Mouse (Mus musculus) retina, postnatal 7 days (tissue): ENCODE results near the gene Rgs5.

Source experiments
- DNase-seq: peaks from one replicate; pipeline ENCODE4 v3.0.0-alpha.2; 2012; ENCODE audit warnings: low read depth, low spot score

Gene Rgs5

DNA sequence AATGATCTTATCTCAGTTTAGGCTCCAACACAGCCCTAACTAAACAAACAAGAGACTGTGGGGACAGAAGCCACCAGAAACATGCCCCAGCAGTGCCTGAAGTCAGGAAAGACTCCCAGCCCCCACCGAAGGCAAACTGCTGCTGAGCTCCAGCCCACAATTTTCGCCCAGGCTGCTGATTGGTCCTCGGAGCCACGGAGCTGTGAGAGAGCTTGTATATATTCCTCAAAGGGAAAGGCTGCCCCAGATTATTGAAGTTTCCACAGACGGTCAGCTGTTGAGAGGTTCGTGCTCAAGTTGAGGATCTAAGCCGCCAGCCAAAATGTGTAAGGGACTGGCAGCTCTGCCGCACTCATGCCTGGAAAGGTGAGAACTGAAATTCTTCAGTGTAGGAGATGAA lies at the start of gene Rgs5:
Gene Rgs5, plus strand, starts transcription at position 246 of the 400 bp plus-strand sequence.
- no peak for DNase-seq

DNA sequence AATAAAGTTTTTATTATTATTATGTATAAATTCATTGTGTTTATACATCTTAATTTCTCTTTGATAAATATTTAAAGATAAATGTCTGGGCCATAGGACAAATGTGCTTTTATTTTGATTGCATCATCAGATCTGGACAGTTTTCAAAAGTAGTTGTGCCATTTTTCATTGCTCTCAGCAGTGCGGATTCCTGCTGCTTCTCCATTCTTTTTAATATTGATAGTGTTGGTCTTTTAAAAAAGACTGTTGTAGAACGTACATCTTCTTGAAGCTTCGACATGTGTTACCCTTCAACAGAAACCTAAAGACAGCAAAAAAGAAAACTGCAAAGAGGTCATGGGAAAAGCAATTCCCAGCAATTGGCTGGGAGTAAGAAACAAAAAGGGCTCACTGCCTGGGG lies 49.1 kb upstream of the Rgs5 start:
- no peak for DNase-seq

DNA sequence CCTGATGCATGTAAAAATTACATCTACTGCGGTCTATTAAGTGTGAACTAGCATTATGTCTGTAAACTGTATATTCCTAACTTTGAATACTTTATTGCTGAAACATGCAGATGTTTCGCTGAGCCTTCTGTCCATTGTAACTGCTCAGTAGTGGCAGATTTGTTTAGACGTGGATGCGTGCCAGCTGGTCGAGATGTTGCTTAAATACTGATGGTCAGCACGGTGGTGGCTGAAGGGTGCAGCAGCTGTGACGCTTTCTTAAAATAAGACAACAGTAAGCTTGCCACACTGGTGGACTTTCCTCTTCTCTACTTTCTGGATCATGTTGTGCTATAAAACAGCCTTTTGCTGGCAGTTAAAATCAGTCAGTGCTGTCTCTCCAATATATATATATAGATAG lies 25.6 kb upstream of the Rgs5 start:
- DNase-seq, result no peak

DNA sequence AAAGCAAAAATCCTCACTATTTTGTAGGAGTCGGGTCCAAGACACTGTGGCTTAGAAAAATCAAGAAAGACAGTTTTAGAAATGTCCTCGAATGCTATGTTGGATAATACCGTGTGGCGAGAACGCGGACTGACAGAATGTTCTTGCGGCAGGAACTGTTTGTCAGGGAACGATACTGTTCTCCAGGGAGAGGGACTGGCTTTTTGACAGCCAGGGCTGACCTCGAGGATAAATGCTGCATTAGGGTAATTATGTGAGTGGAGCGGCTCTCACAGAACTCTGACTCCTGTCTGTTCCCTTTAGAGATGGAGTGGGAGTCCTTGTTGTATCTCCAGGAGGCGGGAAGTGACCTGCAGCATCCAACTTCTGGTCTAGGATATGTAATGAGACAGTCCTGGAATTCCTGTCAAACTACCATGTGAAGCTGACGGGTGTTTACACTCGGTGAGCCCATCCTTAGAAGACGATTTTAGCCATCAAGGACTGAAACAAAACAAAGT lies 18.0 kb upstream of the Rgs5 start:
- DNase-seq, result no peak

DNA sequence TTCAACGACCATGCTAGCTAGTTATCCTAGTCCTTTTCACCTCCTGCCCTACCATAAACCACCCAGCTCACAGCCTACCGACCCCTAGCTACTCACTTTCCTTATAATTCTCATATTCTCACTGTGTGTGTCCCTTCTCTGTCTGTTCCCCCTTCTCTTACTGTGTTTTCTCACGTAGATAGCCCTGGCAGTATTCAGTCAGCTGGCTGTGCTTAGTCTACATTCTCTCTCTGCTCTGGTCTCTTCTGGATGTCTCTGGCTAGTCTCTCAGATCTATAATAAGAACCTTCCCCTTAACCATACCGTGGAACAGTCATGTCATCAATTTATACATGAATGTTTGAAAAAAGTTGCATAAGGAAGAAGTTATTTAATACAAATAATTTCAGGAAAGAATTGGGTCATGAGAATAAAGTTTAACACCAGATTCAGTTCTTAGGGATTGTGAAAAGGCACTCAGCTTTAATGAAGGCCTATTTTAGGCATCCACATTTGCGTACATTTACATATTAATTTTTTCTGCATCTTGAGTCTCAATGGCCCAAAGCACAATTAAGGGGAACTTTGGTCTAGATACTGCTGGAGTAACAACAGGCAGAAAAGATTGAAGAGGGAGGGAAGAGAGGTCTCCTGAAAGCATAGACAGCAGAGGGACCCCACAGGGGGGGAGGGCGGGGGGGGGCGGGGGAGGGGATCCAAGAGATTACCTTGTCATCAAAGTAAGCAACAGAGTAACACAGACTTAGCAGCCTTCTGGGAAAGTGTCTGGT lies 10.2 kb upstream of the Rgs5 start:
- DNase-seq, result no peak

DNA sequence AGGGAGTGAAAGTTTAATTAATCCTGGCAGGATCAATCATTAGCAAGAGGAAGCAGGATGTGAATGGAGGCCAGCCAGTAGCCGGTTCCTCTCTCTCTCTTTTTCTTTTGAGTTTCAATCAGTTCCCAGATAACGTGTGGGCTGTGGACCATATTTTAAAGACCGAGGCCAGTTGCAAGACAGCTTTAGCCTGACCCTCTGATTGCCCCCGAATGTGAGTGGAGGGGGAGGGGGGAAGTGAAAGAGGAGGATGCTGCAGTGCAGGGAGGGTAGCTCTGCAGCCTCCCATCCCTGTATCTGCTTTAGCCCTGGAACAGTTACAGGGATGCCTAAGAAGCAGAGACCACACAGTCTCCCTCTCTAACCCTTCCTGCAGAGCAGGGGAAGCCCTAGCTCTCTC lies 4.2 kb downstream of the Rgs5 start:
- DNase-seq, result no peak

DNA sequence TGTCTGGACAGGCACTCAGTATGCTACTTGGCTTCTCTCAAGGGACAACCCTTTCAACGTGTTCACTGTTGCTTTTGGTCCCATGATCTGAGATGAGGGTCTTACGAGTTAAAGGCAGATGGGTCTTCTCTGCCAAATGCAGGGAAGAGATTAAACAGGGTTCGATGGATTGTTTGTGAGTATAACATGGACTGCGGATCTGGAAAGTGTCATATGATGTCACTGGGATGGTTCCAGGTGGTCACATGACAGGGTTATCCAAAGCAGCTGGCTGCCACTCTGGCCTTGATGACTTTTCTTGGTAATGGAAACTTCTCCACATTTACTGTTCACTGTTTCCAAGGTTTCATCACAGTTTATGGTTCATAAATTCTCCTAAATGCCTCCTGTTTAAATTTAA lies 12.0 kb downstream of the Rgs5 start:
- no peak for DNase-seq

DNA sequence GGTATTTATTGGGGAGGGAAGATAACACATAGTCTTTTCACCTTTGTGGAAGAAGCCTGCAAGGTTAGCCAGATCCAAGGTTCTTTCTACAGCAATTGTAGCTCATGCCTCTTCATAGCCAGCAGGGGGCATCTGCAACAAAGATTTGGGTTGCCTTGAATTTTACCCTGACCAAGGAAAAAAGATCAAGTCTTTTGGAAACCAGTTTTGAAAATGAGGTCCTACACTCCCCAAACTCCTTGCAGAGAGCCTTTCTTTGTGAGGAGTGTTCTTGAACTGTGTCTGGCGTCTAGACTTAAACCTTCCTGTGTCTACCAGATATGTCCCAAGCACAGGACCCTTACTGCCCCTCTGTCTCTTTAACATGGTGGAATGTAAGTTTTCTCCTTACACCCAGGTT lies 15.4 kb downstream of the Rgs5 start:
- peak; percentile 19 for DNase-seq

DNA sequence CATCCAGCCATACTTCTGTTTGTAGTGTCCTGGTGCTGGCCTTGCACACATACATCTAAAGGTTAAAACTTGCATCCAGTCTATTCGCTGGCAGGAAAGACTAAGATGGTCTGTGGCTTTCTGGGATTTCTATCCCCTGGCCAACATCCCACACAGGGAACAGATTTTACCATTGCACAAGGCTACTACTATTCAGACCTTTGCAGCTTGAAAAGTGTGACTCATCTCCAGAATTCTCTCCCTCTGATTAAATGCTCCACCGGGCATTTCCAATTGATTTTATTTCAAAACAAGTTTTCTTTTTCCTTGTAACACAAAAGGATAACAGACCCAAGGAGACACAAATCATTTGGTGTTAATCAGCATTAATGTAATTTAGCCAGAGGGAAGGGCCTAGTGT lies 16.5 kb downstream of the Rgs5 start:
- DNase-seq, result no peak

DNA sequence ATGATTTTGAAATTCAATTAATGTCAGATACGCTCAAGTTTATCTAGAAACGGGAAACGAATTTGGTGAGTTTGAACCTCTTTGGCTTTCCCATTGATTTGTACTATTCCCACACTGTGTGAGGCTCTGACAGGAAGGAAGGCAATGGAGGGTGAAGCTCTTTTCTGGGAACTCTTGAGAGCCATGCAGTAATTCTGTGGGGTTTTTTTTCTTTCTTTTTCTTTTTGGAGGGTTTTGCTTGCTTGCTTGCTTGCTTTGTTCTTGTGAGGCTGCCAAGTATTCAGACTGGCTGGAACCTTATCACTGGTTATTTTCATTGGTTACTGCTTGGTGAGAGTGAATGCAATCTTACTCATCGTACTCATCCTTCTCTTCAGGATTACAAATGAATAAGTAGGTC lies 17.0 kb downstream of the Rgs5 start:
- DNase-seq, result no peak

DNA sequence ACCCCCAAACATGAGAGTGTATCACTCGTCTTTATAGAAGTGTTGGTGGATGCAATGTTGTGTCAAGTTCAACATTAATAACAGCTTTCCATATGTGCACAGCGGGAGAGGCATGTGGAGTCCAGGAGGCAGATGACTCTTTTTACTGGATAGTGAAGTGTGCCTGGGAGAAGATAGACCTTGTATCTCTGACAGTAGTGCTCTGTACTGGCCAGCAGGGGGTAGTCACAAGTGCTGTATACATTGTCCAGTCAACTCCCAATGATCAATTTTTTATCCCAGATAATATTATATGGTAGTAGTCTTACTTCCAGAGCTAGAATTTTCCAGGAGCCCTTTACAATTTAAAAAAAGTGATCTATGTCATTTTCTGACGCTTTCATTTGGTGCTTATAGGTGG lies 18.8 kb downstream of the Rgs5 start:
- no peak for DNase-seq

DNA sequence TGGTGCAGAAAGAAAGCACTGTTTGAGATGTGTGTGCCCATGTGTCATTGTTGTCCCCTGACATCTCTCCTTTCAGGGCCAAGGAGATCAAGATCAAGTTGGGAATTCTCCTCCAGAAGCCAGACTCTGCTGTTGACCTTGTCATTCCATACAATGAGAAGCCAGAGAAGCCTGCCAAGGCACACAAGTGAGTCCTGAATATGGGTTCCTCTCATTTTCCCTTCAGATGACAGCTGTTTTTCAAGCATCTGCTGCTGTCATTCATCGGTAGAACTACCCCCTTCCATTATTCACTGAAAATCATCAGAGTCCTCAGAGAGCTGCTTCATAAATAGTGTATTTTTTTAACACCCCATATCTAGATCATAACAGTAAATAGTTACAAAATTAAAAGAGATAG lies 21.4 kb downstream of the Rgs5 start:
- DNase-seq, result no peak

DNA sequence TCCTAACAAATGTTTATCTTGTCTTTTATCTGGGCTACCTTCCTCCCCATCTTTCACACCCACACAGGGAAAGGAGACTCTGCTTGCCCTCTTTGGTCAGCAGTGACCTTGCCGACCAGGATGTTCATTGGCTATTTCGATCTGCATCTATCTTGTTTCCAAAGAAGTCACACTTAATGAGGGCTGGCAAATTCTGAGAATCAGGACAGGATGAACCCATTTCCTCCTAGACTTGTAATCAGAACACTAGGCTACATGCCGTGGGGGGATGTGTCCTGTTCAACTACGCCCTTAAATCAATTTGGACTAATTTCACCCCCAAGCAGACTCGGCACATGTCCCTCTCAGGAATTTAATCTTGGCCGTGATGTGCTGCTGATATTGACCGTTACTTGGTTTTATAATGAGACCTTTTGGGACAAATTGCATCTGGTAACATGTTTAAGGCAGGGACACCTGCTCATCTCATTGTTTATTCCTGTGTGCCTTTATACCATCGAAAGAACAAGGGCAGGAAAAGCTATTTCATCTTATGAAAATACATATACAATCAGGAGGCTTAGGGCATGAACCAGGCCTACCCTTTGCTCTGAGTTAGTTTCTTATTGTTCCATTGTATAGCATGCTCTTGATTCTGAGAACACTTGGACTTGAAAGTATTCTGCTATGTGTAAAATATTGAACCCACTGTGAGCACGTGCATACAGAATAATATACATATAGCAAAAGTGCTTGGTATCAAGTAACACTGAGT lies 25.3 kb downstream of the Rgs5 start:
- no peak for DNase-seq

DNA sequence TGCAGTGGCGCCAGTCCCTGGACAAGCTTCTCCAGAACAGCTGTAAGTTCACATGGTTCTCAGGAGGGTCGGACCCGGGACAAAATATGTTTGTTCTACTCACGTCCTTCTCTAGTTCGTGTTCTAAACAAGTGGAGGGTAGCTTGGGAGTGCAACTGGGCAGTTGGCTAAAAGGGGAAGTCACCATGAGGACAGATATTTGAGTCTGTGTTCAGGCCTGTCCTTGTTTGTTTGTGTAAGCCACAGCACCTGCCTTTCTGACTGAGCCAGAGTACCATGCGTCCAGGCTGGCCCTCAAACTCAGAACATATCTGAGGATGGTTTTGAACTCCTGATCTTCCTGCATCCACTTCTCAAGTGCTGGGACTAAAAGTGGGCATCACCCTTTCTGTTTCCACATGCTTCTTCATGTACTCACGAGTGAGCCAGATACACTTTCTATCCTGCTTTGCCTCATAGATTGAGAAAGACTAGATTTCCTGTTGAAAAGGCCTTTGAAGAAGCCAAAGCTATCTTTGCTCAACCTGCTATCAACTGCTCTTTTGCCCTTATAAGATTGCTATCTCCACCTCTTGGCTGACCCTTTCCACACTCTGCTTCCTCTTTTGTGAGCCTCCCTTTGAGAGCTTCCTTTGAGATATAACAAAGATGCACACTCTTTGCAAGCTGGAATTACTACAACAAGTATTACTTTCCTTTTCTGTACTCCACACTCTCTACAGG lies 27.6 kb downstream of the Rgs5 start:
- DNase-seq, result no peak

DNA sequence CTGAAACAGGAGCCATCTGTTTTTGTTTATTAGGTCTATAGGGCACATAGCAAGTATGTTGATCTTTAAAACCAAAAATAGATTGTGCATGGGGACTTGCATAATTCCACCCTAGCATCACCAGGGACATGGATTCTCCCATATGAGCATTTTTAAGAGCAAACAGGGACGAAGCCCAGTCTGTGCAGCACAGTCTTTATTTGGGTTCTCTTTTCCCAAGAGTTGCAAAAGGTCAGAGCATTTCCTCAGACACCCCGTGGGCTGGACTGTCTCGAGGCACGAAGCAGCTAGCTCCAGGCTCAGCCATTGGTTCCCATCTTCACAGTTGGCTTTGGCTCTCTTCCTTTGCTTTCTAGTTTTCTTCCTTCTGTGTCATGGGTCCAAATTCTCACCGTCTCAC lies 30.0 kb downstream of the Rgs5 start:
- no peak for DNase-seq

DNA sequence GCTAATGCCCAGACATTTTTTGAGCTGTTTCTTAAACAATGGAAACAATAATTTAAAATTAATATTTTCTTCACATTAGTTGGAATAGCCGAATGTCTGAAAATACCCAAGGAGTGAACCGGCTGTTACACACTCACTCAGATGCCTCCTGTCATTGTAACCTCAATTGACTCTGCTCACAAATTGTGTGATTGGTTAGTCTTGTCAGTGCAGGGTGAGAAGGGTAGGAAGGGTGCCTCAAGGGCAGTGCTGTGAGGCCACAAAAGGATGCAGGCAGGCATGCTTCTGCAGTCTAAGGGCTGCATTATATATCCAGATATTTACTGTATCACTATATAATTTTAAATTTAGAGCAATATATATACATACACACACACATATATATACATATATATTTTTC lies 37.7 kb downstream of the Rgs5 start:
- DNase-seq, result no peak

DNA sequence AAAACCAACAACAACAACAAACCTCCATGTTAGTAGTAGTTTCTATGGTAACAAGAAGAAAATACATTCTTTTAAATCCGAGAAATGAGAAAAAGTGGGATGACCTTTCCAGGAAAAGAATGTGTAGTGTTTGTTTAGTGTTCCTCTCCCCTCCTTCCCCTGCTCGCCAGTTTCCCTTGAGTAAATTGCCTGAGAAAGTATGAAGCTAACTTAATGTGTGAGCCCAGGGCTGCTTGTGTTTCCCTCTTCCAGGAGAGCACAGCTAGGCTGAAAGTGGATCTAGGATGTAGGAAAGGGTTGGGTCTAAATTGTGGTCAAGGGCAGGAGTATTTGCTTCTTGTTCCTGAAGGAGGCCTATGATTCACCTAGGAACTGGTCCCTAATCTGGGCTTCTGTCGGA lies 38.2 kb downstream of the Rgs5 start:
- DNase-seq, result no peak

DNA sequence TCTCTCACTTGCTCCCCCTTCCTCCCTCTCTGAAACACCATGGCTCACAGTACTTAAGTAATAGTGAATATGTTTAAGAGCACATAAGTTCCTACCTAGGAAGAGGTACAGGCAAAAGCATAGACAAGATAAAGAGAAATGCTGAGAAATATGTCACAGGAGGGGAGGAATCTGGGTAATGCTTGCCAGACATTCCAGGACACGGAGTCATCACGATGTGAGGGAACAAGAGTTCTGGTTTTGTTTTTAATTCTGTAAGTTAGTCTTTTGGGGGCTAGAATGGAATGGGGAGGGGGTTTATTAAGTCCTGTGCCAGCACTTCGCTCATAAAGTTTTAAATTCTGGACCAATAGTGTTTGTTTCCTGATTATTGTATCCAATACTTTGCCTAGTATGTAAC lies 40.1 kb downstream of the Rgs5 start:
- DNase-seq, result no peak

DNA sequence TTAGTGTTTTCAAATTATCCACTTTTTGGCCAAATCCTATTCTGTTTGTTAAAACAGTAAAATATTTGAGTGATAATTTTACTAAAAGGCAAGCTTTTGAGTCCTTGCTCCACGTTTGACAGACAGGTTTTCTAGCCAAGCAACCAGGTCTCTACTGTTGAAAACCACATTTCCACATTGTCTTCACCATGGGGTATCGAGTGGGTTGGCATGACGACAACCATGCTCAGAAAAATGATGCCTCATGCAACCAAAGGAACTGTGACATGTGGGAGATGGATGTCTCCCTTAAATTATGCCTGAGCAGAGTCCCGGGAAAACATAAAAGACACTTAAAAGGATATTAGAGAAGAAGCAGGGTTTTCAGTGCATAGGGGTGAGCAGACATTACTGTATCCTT lies 41.9 kb downstream of the Rgs5 start:
- no peak for DNase-seq

DNA sequence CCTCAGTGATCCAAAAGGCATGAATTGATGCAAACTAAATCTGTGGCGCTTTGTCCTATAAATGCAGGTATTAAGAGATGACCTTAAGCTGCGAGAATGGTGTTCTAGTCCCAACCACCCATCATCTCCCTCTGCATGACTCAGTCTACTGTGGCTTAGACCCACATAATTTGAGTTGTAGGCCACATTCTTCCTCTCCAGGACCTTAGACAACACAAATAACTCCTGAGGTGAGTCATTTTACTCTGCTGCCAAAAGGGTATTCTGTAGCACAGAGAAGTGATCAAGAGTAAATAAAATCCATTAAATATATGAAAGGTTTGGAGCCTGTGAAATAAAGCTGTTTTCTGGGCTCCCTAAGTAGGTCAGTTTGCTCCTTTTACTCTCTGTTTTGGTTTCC lies 43.9 kb downstream of the Rgs5 start:
- DNase-seq, result no peak

DNA sequence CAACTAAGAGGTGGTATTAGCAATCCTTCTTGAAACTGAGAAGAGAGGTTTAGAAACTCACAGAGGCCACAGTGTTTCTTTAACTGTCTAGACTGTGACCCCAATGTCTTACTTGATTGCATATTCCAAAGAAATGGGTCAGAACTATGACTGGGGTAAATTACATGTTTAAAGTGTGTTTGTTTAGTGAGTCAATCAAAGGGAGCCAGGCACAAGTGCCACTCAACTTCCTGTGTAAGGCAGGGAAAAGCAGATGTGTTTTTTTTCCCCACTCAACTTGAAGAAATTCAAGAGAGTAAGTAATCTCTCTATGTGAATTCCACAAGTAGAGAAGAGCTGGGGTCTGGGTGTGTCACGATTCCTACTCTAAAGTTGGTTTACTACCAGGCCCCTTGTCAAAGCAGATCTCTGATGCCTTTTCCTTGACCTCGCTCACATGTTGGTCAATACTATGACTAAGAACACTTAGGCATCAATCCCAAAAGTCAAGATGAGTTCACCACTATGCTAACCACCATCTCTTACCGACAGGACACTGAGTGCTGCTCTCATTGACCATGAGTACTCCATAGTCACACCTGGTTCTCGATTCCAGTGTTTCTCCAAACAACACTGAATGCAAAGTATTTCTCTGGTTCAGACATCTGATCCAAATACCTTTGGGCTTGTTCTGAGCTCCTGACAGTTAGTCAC lies 49.2 kb downstream of the Rgs5 start:
- DNase-seq, result no peak

DNA sequence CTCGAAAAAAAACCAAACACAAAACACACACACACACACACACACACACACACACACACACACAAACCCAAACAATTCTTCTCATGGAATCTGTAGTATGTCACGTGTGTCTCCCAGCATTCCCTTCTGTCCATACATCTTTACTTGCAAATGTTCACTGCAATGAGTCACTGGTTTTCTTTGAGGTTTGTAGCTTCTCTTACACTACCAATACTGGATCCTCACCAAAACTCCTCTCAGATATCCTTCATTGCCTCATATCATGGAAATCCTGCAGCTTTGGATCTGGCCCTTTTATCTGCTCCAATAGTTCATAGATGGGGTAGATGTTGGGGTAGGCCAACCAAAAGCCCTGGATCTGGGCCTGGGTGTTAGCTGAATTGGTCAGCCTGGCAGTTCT lies 66.5 kb downstream of the Rgs5 start:
- no peak for DNase-seq
